Mouse (Mus musculus) cerebellum, adult 11 months (tissue): Measurements from ENCODE around the gene Tuba1a.
A peak's percentile ranks its signal among the peaks of the same experiment; 100 is the strongest.
"Not testable (repeated sequence)": the region's sequence is repeated elsewhere in the genome, so short reads cannot be mapped to it uniquely, and the experiment has no call there.

Experiments used
- DNase-seq: peaks from one replicate; pipeline ENCODE4 v3.0.0; 2022

The Tuba1a gene

DNA sequence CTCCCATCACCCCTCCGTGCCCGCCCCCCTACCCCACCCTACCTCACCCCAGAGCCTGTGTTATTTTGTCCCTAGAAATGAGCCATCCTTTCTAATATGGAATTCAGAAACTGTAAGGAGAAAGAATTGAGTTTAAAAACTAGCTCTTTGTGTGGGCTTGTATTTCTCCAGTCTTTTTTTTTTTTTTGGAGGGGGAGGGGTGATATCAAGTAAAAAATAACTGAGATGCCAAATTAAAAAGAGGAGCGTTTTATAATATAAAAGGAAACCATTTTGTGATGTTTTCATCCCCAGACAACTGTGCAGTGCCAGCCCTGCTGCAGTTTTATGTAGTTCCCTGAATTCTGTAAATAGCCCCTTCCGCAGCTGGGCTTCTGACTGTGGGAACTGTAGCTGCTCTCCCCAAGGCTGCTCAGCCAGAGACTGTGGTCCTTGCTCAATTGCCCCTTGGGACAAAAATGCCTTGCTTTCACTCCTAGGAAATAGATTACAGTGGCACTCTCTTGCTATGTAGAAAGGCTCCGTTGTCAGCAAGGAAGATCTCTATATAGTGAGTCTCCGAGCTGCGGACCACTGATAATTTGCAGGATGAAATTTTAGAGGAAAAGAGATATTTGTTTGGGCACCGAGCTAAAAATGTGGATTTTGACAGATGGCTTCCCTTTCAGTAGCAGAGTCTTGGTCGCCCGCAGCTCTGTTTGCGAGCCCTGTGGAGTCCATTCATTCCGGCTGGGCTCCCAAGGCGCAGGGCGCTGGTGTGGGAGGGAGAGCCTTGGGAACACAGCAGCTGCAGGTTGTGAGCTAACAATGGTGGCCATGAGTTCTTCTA, 1.1 kb upstream of the Tuba1a start:
- no peak for DNase-seq

DNA sequence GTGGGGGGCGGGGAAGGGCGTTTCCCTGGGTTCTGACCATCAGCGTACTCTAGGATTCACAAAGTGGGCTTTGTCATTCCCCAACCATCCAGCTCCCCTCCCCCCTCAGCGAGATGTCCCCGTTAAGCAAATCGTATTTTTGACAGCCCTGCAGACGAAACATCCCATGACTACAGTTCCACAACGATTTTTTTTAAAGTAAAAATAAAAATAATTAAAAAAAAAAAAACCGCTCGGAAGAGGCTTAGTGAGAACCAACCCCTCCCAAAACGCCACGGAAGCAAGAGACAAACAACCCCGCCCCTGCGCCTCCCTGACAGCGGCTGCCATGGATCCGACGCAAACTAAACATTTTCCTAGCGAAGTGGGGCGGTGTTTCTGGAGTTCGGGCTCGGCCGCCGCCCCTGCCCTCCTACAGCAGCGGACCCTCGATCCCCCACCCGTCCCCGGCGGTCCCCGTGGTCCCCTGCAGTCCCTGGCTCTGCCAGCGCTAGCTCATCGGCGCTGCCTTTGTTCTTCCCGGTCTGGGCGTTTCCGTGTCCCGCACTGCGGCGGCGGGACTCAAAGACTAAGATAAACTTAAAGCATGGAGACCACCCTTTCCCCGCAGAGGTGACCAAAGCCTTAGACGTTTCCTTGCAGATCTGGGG, 627 bp downstream of the Tuba1a start:
- DNase-seq, result no peak

DNA sequence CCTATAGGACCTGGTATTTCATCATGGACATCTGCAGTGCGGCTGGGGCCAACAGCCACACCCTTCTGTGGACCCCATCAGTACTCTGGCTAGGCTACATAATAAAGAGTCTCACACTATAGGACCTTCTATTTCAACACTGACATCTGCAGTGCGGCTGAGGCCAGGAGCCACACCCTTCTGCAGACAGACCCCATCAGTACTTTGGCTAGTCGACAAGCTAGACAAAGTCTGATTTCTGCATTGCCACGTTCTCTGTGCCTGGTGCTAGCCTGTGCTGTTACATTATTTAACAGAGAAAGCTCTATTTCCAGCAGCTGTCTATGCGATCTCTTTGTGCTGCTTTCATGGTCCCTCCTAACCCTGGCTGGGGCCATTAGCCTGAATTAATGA, 1.4 kb downstream of the Tuba1a start:
- DNase-seq, result no peak

DNA sequence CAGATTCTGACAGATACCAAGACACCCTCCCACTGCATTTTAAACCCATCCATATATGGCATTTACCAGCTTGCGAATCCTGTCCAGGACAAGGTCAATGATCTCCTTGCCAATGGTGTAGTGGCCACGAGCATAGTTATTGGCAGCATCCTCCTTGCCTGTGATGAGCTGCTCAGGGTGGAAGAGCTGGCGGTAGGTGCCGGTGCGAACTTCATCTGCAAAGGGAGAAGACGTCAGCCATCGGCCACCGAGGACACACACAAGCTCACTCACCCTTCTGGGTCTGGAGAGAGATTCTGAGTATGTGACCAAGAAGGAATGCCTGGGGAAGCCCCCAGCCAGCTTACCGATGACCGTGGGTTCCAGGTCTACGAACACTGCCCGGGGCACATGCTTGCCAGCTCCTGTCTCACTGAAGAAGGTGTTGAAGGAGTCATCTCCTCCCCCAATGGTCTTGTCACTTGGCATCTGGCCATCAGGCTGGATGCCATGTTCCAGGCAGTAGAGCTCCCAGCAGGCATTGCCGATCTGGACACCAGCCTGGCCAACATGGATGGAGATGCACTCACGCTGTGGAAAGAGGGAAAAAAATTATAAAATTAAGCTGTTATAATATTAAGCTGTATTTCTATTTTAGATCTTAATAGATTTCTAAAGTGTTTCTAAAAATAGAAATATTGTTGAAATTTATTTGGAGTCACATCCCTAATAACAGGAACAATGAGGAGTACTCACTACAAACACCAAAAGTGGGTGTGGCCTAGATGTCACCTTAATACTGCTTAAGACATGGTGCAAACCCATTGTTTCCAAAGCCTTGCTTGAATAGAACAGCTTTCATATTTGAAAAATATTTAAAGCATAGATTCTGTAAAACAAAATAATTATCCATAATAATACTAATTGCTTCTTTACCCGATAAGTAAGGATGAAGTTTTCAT, 2.1 kb downstream of the Tuba1a start:
- not testable (repeated sequence) for DNase-seq

DNA sequence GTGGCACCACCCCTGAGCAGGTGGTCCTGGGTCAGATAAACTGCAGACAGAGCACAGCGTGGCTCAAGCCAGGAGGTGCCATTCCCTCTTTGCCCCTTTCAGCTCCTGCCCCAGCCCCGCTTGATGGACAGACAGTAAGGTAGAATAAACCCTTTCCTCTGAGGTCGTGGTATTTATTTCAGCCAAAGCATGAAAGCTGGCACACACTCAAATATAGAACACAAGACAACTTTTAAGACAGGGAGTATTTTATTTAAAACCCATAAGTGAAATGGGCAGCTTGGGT, 4.0 kb downstream of the Tuba1a start:
- no peak for DNase-seq

DNA sequence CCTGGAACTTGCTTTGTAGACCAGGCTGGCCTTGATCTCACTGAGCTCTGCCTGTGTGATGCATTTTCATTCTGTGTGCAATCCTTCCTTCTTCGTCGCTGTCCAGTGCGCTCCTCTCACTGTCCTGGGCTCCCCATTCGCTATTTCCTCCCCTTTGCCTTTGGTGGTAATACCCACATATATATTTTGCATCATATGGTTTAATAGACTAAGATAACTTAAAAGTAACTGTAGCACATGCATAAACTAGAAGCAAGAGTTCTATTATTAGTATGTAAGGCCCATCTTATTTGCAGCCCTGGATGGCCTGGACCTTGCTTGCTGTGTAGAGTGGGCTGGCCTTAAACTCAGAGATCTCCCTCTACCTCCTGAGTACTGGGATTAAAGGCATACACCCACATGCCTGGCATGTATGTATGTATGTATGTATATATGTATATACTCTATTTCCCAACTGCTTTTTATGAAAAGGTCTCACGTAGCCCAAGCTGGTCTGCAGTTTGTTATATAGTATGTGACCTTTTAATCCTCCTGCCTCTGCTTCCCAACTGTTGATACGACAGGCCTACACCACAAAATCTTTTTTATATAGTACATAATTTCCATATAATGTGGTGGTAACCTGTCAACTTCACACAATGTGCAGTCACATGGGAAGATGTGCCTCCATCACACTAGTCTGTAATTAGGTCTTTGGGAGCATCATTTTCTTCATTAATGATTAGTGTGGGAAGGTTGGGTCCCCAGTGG, 4.5 kb downstream of the Tuba1a start:
- DNase-seq, result no peak

DNA sequence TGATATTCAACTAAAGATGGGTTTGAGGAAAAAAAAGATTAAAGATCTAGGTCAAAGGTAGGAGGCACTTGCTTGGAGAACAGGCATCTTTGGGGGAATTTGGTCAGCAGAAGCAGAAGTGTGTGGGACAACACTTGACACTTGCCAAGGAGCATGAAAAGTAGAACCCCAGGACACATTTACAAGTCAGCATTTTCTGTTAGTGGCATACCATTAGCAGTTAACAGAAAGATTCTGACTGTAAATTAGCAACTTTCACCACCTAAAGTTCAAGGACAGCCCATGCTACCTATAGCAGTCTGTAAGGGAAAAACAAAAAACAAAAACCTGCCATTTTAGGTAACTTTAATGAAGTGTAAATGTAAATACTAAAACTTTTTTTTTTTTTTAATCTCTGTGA, 5.1 kb downstream of the Tuba1a start:
- DNase-seq, result no peak

DNA sequence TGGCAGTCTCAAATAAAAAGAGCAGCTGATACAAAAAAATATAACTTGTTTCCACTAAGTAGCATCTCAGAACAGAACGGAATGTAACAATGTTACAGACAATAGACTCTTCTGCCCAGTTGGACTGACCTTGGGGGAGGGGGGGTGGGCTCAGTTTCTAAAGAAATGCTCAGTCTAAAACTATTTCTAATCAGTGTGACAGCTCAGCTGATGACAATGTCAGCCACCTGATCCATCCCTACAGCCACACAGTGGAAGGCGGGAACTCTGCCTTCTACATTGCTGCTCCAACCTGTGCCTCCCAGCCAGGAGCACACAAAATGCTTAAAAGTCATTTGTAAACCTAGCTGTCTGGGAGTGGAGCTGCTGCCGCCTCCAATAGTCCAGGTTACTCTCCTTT, 5.6 kb downstream of the Tuba1a start:
- DNase-seq, result no peak

DNA sequence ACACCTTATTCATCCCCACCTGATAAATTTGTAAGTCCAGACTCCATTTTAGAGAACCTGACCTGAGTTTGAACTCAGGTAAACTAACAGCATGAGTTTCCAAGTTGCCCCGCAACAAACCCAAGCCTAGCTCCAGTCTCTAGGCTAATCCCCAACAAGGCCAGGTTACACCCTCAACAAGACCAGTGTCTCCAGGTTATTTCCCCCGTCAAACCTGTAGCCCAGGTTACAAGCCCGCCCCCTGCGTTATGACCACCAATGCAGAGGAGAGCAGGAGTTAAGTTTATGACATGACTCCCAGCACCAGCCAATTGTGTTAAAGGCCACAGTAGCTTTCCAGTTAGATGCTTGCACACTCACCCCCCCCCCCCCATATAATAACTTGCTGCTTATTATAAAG, 10.4 kb downstream of the Tuba1a start:
- DNase-seq, result no peak

DNA sequence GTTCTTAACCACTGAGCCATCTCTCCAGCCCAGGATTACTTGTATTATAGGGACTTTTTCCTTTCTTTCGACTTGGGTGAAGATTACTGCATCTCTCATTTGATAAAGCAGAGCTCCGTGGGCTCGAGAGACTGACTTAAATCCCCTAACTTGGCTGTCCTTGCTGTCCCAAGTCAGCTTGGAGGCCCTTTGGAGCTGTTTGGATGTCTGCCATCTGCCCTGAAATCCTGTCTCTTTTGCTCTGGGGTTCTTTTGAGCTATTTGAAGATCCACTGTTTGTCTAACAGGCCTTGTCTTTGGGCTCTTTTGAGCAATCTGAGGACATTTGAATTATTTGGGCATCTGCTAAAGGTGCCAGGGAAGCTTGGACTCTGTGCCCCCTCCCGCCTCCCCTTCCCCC, 11.4 kb downstream of the Tuba1a start:
- DNase-seq, result no peak

DNA sequence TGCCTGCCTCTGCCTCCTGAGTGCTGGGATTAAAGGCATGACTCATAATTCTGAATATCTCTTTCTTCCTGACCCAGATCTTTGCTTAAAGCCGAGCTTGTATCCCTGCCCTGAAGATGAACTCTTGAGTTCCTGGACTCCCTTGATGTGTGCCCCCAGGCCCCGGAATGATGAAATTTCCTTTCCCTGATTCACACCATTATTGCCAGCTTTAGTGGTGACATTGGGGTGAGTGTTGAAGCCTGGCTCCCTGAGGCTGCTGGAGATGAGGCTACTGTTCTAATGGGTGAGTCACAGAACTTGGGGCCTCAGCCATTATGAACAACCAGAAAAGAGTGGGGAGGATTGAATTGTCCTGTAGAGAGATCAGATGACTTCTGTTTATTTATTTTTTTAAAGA, 12.0 kb downstream of the Tuba1a start:
- DNase-seq, result no peak

DNA sequence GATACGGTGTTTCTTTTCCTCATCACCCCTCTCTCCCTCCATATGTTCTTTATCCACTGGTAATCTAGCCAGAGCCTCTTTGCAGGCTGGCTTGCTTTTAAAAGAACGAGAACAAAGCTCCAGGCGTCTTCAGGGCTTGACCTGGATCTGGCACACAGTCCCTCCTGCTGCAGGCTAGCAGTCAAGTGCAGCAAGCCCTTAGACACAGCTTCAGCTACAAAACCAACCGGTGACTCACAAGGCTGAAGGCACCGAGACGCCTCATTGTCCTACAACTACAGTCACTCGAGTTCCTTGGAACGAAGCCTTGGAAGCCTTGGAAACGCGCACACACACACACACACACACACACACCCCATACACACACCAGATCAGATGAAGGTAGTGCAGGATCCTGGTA, 12.7 kb downstream of the Tuba1a start:
- peak; percentile 39 for DNase-seq

DNA sequence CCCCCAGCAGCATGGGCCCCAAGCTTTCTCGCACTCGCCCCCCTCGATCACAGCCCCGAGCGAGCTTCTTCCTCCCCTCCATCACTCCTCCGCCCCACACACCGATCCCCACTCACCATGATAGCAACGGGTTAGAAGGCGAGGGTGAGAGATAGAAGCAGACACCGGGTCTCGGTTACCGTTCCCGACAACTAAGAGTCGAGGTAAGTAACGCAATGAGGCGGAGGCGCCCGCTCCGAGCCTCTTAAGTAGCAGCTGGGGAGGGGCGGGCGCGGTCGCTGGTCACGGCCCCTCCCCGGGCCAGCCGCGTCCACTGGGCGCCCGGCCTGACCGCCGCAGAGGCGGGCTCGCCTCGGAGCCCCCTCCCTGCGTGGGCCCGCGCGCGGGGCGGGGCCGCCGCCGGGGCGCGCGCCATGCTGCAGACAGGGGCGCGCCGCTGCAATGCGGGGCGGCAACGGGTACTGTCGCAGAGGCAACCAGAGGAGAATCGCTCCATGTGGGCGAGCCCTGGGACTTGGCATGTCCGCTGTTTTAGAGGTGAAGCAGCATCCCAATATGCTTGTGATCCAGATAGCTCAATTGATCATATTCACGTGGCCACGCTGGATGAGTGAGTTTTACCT, 19.2 kb downstream of the Tuba1a start, which contains the start of gene Tuba1b:
Gene Tuba1b (minus strand): TSS at position 349 of the 623 bp plus-strand sequence.
- peak; percentile 92 for DNase-seq

DNA sequence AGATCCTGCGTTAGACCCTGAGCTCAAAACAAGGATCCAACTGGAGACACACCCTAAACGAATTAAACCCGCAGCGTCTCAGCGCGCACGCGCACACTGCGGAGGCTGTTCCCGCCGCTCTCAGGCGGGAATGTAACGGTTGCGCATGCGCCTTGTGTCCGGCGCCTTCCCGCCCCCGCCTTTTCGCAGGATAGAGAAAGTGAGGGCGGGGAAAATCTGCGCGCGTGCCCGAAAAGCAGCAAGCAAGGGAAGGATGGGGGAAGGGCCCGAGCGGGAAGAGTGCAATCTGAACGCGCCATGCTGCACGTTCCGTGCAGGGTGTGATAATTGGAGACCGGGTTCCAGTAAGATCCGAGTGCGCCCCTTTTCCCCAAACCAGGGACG, 19.7 kb downstream of the Tuba1a start:
- peak; percentile 97 for DNase-seq

DNA sequence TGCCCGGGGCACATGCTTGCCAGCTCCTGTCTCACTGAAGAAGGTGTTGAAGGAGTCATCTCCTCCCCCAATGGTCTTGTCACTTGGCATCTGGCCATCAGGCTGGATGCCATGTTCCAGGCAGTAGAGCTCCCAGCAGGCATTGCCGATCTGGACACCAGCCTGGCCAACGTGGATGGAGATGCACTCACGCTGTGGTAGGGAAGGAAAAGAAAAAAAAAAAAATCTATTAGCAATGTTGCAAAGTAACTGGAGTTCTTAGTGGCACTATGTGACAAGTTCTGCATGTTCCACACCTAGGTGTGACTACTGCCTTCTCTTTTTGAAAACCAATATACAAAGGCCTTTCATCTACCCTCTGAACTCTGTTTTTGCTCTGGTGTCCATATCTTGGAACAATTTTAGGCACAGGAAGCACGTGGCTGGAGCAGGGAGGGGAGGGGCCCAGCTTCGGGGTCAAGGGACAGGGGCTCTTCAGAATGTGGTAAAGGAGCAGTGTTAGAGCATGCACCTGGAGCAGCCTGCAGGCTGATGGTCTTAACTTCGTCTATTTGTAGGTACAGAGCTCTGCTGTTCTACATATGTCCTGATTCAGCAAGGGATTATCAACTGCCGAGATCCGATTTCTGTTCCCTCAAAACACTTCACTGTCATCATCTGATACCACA, 20.4 kb downstream of the Tuba1a start:
- peak; percentile 42 for DNase-seq

DNA sequence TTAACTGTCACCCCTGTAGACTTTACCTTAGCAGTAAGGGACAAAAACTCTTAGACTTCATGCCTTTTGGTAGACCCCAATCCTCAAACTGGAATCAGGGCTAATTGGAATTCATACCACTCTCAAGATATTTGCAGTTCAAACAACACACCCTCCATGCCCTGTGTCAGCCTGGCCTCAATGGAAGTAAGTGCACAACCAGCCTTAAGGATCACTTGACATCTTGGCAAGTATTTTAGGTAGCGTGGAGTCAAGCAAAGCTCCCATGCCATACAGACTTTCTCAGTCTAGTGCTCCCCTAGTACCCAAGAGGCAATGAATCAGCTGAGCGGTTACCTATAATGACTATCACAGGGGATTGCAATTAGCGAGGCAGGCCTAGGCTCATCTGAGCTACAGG, 22.5 kb downstream of the Tuba1a start:
- DNase-seq, result no peak

DNA sequence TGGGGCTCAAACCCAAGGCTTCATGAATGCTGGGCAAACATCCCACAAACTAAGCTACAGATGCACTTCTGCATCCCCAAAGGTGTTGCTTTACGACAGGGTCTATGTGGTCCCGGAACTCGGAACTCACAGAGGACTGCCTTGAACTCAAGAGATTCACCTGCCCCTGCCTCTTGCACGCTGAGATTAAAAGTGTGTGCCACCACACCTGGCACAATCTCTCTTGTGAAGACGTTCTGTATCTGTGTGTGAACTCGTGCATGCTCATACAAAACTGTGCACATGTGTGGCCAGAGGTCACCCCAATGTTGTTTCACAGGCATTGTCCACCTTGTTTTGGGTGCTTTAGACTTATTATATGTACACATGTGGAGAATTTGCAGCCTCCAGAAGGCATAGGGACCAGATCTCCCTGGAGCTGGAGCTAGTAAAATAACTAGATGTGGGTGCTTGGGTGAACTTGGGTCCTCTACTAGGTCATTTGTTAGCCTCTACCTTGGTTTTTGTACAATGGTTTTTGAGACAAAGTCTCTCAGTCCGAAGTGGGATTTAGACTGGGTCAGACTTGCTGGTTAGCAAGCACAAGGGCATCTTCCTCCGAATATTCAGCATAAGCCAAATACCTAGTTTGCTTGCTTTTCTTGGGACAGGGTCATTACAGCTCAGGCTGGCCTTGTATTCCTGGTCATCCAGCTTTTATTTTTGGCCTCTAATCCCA, 23.3 kb downstream of the Tuba1a start:
- DNase-seq, result no peak

DNA sequence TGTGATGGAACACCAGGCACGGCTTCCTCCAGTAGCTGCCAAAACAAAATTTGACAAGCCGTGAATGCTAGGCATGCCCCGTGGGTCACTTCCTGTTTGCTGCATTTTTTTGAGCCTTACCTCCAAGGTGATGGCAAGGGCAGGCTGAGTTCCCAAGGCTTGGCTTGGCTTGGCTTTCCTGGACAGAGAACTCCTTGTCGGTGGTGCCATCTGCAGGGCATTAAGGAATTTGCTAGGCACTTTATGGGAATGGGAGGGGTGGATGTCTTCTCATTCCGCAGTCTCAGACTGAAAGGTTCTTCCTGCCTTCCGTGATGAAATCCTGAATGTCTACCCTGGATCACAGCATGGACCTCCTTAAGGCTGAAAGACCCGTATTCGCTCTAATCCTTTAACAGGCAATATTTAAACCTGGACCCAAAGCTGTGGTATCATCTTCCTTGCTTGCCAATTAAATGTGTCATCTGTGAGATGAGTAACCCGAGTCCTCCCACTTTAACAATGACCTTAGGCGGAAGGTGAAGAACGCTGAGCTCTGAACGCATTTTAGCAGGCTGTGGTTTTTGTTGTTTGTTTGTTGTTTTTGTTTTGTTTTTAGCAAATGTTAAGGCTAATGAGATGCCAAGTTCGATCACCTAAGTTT, 24.8 kb downstream of the Tuba1a start:
- peak; percentile 76 for DNase-seq

DNA sequence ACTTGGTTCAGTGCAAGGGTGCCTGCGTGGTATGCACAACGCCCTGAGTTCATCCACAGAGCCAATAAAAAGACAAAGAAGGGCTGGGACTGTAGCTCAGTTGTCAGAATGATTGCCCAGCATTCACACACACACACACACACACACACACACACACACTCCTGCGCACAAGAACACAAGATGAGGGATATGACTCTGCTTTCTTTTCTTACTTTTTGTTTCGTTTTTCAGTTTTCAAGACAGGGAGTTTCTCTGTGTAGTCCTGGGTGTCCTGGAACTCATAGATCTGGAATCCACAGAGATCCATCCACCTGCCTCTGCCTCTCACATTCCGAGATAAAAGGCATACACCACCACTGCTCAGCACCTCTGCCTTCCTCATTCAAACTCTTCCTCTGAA, 25.9 kb downstream of the Tuba1a start:
- no peak for DNase-seq

DNA sequence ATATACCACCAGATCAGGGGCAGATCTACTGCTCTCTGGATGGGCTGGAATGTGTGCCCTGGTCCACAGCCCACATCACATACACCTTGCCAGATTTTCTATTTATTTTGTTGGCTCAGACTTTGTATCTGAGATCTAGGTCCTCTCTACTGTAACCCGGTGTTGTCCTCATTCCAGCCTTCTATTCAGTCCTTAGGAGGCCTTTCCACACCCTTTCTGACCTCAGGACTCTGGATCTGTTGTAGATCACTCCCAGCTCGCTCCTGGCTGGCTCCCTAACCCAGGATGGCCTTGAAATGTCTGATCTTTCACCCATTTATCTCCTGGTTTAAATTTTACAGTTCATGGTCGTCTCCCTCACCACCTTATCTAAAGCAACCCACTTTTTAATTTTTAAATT, 28.8 kb downstream of the Tuba1a start:
- DNase-seq, result no peak
